Comparison of ENCODE assay signal across 8 mouse cellular contexts in the genomic region with DNA sequence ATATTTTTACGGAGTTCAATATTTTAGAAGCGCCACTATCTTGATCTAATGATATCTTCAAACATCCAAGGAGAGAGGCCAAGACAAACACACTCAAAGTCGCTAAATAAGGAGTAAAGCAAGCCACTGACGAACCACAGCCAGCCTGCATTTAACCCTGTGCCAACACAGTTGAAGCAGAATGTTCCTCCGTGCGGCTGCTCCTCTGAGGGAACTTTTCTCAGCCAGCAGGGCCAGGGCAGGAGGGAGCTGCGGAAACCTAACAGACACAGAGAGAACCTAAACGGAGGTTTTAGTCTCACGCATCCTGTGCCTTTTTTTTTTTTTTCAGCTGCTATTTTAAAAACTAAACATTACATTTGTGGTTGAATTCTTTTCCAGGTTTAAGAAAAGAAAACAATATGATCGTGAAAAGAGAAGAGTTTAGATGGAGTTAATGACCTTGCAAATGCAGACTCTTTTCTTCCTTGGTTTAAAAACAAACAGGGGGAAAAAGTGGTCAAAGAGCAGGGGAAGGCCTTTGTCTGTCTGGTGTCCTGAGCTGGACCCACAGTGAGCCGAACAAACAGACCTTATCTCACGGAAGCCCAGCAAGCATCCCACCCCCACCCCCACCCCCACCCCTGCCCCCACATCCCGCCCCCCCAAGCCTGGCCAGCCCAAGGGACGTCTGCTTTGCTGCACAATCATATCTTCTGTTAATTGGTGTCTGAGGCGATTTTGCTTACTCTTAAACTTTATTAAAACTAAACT. TPM values are rescaled to one million over a fixed set of nuclear protein-coding genes. Genes with fewer than 3 reads are reported as not detected.
DNase-seq lines count a peak whose midpoint lies in the region; ATAC-seq and TF ChIP-seq lines count a peak whose summit lies in the region.

No protein-coding gene starts in this region.

- peak overlapping the region; percentile 47 for H3K27ac ChIP-seq in heart, adult 2 months
- H3K27ac ChIP-seq in embryonic facial prominence, embryonic 13.5 days: no peak overlapping the region
- 0 out of 2 replicates have a peak overlapping the region, but pooled peaks have one; percentile 34 for H3K27ac ChIP-seq in lung, embryonic 15.5 days
- no peak overlapping the region for H3K27ac ChIP-seq in neural tube, embryonic 15.5 days (replicated peaks)

- ATAC-seq in embryonic facial prominence, embryonic 13.5 days (ENCODE audit: insufficient number of reproducible peaks, insufficient read depth, low FRiP score, low TSS enrichment, low read depth): no peak
- ATAC-seq in lung, embryonic 15.5 days (ENCODE audit: borderline replicate concordance, extremely low read depth, low FRiP score, low TSS enrichment): no peak
- no peak for ATAC-seq in neural tube, embryonic 15.5 days (ENCODE audit: low FRiP score)

- no peaks in the 10 kb centered on the region for H3K27me3 ChIP-seq in heart, adult 2 months (ENCODE audit: control insufficient read depth, insufficient read depth, low read length)
- no peaks in the 10 kb centered on the region for H3K27me3 ChIP-seq in embryonic facial prominence, embryonic 13.5 days
- no peaks in the 10 kb centered on the region for H3K27me3 ChIP-seq in lung, embryonic 15.5 days
- H3K27me3 ChIP-seq in neural tube, embryonic 15.5 days (replicated peaks): no peaks in the 10 kb centered on the region

- intact Hi-C loops in heart, adult 2 months (cut with DNase I): no loop called here

- peaks cover 12% of the 10 kb centered on the region for H3K4me1 ChIP-seq in heart, adult 2 months (ENCODE audit: control insufficient read depth, insufficient read depth, low read length)
- no peaks in the 10 kb centered on the region for H3K4me1 ChIP-seq in embryonic facial prominence, embryonic 13.5 days
- peaks cover 6% of the 10 kb centered on the region for H3K4me1 ChIP-seq in lung, embryonic 15.5 days
- H3K4me1 ChIP-seq in neural tube, embryonic 15.5 days: peaks cover 4% of the 10 kb centered on the region; the same call in 1 of the 2 replicates

- 34% methylated on average over 15 of the region's 15 CpGs for WGBS in heart, adult 2 months
- WGBS in embryonic facial prominence, embryonic 13.5 days: 27% methylated on average over 15 of the region's 15 CpGs
- 17% methylated on average over 15 of the region's 15 CpGs for WGBS in lung, embryonic 15.5 days
- WGBS in neural tube, embryonic 15.5 days: 27% methylated on average over 15 of the region's 15 CpGs

- DNase-seq in heart, adult 2 months: peak in 1 of 2 experiments; percentile 30
- DNase-seq in heart, adult 8-10 months (ENCODE audit: low spot score): no peak
- peak; percentile 70 for DNase-seq in 416B (ENCODE audit: low read depth)
- no peak for DNase-seq in layer of hippocampus, adult 18-20 months (ENCODE audit: low spot score in 2 of 2)
- DNase-seq in spleen, postnatal 4 days (ENCODE audit: low spot score in 2 of 2): no peak

- no peak overlapping the region for H3K4me3 ChIP-seq in heart, adult 2 months
- H3K4me3 ChIP-seq in embryonic facial prominence, embryonic 13.5 days: no peak overlapping the region
- H3K4me3 ChIP-seq in lung, embryonic 15.5 days: no peak overlapping the region
- no peak overlapping the region for H3K4me3 ChIP-seq in neural tube, embryonic 15.5 days (replicated peaks)

- no peak overlapping the region for H3K9ac ChIP-seq in heart, adult 2 months (ENCODE audit: low read depth, low read length)
- H3K9ac ChIP-seq in embryonic facial prominence, embryonic 13.5 days: no peak overlapping the region
- H3K9ac ChIP-seq in lung, embryonic 15.5 days: no peak overlapping the region
- H3K9ac ChIP-seq in neural tube, embryonic 15.5 days (replicated peaks): no peak overlapping the region

- H3K36me3 ChIP-seq in heart, adult 2 months (ENCODE audit: control insufficient read depth, insufficient read depth, low read length): no peaks in the 10 kb centered on the region; the same call in 1 of the 2 replicates
- no peaks in the 10 kb centered on the region for H3K36me3 ChIP-seq in embryonic facial prominence, embryonic 13.5 days
- no peaks in the 10 kb centered on the region for H3K36me3 ChIP-seq in lung, embryonic 15.5 days
- no peaks in the 10 kb centered on the region for H3K36me3 ChIP-seq in neural tube, embryonic 15.5 days

- TF ChIP-seq CTCF in heart, adult 2 months (IDR thresholded peaks at IDR 0.05): no peak

- no peak for TF ChIP-seq POLR2A in heart, adult 2 months (IDR thresholded peaks at IDR 0.05; ENCODE audit: insufficient read depth, low read depth, low read length)

- no peaks in the 10 kb centered on the region for H3K9me3 ChIP-seq in embryonic facial prominence, embryonic 13.5 days
- H3K9me3 ChIP-seq in lung, embryonic 15.5 days: no peaks in the 10 kb centered on the region
- no peaks in the 10 kb centered on the region for H3K9me3 ChIP-seq in neural tube, embryonic 15.5 days (replicated peaks)

- peak overlapping the region; percentile 16; the same call in 1 of the 2 replicates for H3K4me2 ChIP-seq in embryonic facial prominence, embryonic 13.5 days
- 0 out of 2 replicates have a peak overlapping the region, but pooled peaks have one; percentile 18 for H3K4me2 ChIP-seq in lung, embryonic 15.5 days
- H3K4me2 ChIP-seq in neural tube, embryonic 15.5 days: no peak overlapping the region

- no peak for TF ChIP-seq EP300 in heart, adult 2 months (IDR thresholded peaks at IDR 0.05; ENCODE audit: insufficient read depth, low read depth, low read length)

- no peaks in the 10 kb centered on the region for H3K79me2 ChIP-seq in heart, adult 2 months (replicated peaks; ENCODE audit: control insufficient read depth, insufficient read depth, low read length)

RNA-seq across cellular contexts. Expression of a gene that starts 15.0 kb away (rescaled TPM):
- 100 to 1,000 TPM; 724 to 814 TPM for total RNA-seq in heart, adult 2 months (2021)
- polyA plus RNA-seq in heart, adult 2 months (2012; rRNA removed): 771 and 1,125 TPM in 2 replicates
- 100 to 1,000 TPM; 747 to 855 (median 798) TPM for total RNA-seq in heart, adult 8-10 months (2022)
- polyA plus RNA-seq in embryonic facial prominence, embryonic 13.5 days (2015; fragmentation: Nextera tagmentation; extraction: Ambion mirVana): 659 and 793 TPM in 2 replicates
- polyA plus RNA-seq in lung, embryonic 15.5 days (2015; fragmentation: Nextera tagmentation; extraction: Ambion mirVana): 797 and 873 TPM in 2 replicates
- 763 and 813 TPM in 2 replicates for polyA plus RNA-seq in neural tube, embryonic 15.5 days (2015; fragmentation: Nextera tagmentation; extraction: Ambion mirVana)
- 1,000 to 10,000 TPM; 1,015 to 1,046 TPM for total RNA-seq in layer of hippocampus, adult 18-20 months (2021)

Comparison
In these comparisons a context has a peak if more than half of its experiments do, and no peak if none do; other contexts are left out.
1. H3K27ac ChIP-seq: peak in heart, adult 2 months (single experiment) and lung, embryonic 15.5 days (single experiment); none in embryonic facial prominence, embryonic 13.5 days (single experiment) and neural tube, embryonic 15.5 days (single experiment).